Mouse (Mus musculus): ENCODE measurements around the gene Kazald1. TPM values are rescaled to one million over a fixed set of nuclear protein-coding genes. Genes with fewer than 3 reads are reported as not detected.
"Not testable (repeated sequence)": the region's sequence is repeated elsewhere in the genome, so short reads cannot be mapped to it uniquely, and the experiment has no call there.

The Kazald1 gene
- polyA plus RNA-seq, 1 experiment from 2014 or later, result 2.7 TPM

GRCm38 (mm10) chr19:45030746-45031693 is 44.0 kb upstream of the Kazald1 start:
- ATAC-seq (replicated peaks; ENCODE audit: insufficient number of reproducible peaks, low FRiP score, low TSS enrichment), result no peak
- Histone ChIP-seq H3K36me3 (ENCODE audit: control insufficient read depth, insufficient read depth, low read length) (peaks cover under 1% of the 10 kb centered on the region), H3K4me2 (peak overlapping the region; percentile 58), H3K27ac (ENCODE audit: low read depth, low read length) (no peak overlapping the region), H3K9me3 (replicated peaks; ENCODE audit: control insufficient read depth, low read length) (no peaks in the 10 kb centered on the region), H3K4me3 (ENCODE audit: low read depth, low read length) (0 out of 2 replicates have a peak overlapping the region, but pooled peaks have one; percentile 11), H3K4me1 (ENCODE audit: control insufficient read depth, insufficient read depth, low read length) (peaks cover 15% of the 10 kb centered on the region), H3K9ac (ENCODE audit: low read depth, low read length) (peak overlapping the region; percentile 59), H3K27me3 (ENCODE audit: control insufficient read depth, insufficient read depth, low read length) (peaks cover 2% of the 10 kb centered on the region; the same call in 1 of the 2 replicates)
- 40% methylated on average over 20 of the region's 20 CpGs for WGBS (ENCODE audit: insufficient replicate concordance)

GRCm38 (mm10) chr19:45031780-45032179 is 43.3 kb upstream of the Kazald1 start:
- Histone ChIP-seq H3K36me3 (ENCODE audit: control insufficient read depth, insufficient read depth, low read length) (no peaks in the 10 kb centered on the region; the same call in 1 of the 2 replicates), H3K27me3 (ENCODE audit: control insufficient read depth, insufficient read depth, low read length) (peaks cover 6% of the 10 kb centered on the region; the same call in 1 of the 2 replicates), H3K9me3 (replicated peaks; ENCODE audit: control insufficient read depth, low read length) (no peaks in the 10 kb centered on the region), H3K9ac (ENCODE audit: low read depth, low read length) (no peak overlapping the region), H3K4me3 (ENCODE audit: low read depth, low read length) (no peak overlapping the region), H3K4me2 (no peak overlapping the region), H3K4me1 (ENCODE audit: control insufficient read depth, insufficient read depth, low read length) (peaks cover 15% of the 10 kb centered on the region), H3K27ac (ENCODE audit: low read depth, low read length) (no peak overlapping the region)
- ATAC-seq (replicated peaks; ENCODE audit: insufficient number of reproducible peaks, low FRiP score, low TSS enrichment), result no peak
- 17% methylated on average over 4 of the region's 4 CpGs for WGBS (ENCODE audit: insufficient replicate concordance)

DNA sequence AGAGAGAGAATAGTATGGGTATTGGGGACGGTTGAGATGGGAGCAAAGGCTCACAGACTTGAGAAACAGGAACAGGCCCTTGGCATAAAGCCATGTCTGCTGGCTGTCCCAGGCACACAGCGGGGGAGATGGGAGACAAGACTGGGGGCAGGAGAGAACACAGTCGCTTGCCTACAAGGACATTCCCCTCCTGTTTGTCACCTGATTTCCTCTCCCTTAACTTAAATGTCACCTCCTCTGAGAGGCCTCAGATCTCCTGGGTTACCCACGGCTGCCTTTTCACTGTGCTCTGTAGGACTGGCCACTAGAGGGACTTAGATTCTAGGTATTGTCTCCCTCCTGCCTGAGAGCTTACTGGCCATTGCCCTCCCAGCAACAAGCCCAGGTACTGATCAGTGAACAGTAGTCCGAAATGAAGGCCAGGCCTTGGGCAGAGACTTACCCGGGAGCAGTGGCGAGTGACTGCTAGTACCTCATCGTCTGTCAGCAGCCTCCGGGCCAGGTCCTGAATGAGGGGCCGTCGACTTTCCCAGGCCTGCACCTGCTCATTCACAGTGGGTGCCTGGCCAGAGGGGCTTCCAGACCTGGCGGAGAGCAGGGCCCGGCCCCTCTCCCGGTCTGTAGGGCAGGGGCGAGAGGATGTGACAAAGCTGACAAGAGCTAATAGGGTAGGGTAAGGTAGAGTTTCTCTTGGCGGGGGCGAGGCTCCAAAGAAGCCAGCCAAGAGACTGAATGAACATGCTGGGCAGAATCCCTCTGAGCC is 42.3 kb upstream of the Kazald1 start:
- 50% methylated on average over 17 of the region's 17 CpGs for WGBS (ENCODE audit: insufficient replicate concordance)
- Histone ChIP-seq H3K36me3 (ENCODE audit: control insufficient read depth, insufficient read depth, low read length) (no peaks in the 10 kb centered on the region; the same call in 1 of the 2 replicates), H3K4me1 (ENCODE audit: control insufficient read depth, insufficient read depth, low read length) (peaks cover 15% of the 10 kb centered on the region), H3K4me2 (no peak overlapping the region), H3K9ac (ENCODE audit: low read depth, low read length) (no peak overlapping the region), H3K4me3 (ENCODE audit: low read depth, low read length) (no peak overlapping the region), H3K27me3 (ENCODE audit: control insufficient read depth, insufficient read depth, low read length) (peaks cover 8% of the 10 kb centered on the region; the same call in 1 of the 2 replicates), H3K9me3 (replicated peaks; ENCODE audit: control insufficient read depth, low read length) (no peaks in the 10 kb centered on the region), H3K27ac (ENCODE audit: low read depth, low read length) (no peak overlapping the region)
- ATAC-seq (replicated peaks; ENCODE audit: insufficient number of reproducible peaks, low FRiP score, low TSS enrichment), result no peak

DNA sequence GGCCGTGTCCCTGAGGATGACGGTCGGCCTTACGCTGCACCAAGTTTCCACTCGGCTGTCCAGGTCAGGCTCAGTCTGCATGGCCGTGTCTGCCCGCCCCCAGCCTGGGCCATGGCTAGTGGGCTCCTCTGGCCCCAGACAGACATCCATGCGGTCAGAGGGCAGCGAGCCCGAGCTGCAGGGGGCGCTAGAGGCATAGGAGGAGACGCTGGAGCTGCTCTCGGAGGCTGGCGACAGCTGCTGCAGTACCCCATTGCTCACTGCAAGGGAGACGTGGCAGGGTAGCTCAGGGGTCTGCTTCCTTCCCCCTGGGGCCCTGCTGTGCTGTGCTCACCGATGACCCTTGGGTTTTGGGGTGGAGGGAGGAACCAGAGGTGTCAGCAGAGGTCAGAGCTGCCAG is 38.2 kb upstream of the Kazald1 start:
- peaks cover 35% of the 10 kb centered on the region for H3K27me3 ChIP-seq (ENCODE audit: control insufficient read depth, insufficient read depth, low read length)
- H3K4me1 ChIP-seq (ENCODE audit: control insufficient read depth, insufficient read depth, low read length), result peaks cover 6% of the 10 kb centered on the region
- H3K9ac ChIP-seq (ENCODE audit: low read depth, low read length), result no peak overlapping the region
- no peaks in the 10 kb centered on the region for H3K36me3 ChIP-seq (ENCODE audit: control insufficient read depth, insufficient read depth, low read length)
- no peaks in the 10 kb centered on the region for H3K9me3 ChIP-seq (replicated peaks; ENCODE audit: control insufficient read depth, low read length)
- WGBS (ENCODE audit: insufficient replicate concordance), result 31% methylated on average over 16 of the region's 16 CpGs
- H3K4me2 ChIP-seq, result no peak overlapping the region
- 0 out of 2 replicates have a peak, but pooled peaks have one; percentile 8 for ATAC-seq (replicated peaks; ENCODE audit: insufficient number of reproducible peaks, low FRiP score, low TSS enrichment)
- no peak overlapping the region for H3K4me3 ChIP-seq (ENCODE audit: low read depth, low read length)
- H3K27ac ChIP-seq (ENCODE audit: low read depth, low read length), result no peak overlapping the region

DNA sequence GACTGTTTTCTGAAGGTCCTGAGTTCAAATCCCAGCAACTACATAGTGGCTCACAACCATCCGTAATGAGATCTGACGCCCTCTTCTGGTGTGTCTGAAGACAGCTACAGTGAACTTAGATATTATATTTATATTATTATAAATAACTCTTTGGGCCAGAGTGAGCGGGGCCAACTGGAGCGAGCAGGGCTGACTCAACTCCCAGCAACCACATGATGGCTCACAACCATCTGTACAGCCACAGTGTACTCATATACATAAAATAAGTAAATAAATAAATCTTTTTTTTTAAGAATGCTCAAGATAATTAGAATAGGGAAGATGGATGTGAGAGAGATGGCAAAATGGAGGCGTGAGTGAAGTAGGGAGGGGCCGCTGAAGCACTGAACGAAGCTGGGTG is 36.8 kb upstream of the Kazald1 start:
- not testable (repeated sequence) for ATAC-seq (replicated peaks; ENCODE audit: insufficient number of reproducible peaks, low FRiP score, low TSS enrichment)

GRCm38 (mm10) chr19:45040214-45040613 is 34.8 kb upstream of the Kazald1 start:
- Histone ChIP-seq H3K9me3 (replicated peaks; ENCODE audit: control insufficient read depth, low read length) (no peaks in the 10 kb centered on the region), H3K4me2 (no peak overlapping the region), H3K4me3 (ENCODE audit: low read depth, low read length) (no peak overlapping the region), H3K4me1 (ENCODE audit: control insufficient read depth, insufficient read depth, low read length) (no peaks in the 10 kb centered on the region), H3K9ac (ENCODE audit: low read depth, low read length) (no peak overlapping the region), H3K36me3 (ENCODE audit: control insufficient read depth, insufficient read depth, low read length) (no peaks in the 10 kb centered on the region), H3K27me3 (ENCODE audit: control insufficient read depth, insufficient read depth, low read length) (peaks cover 57% of the 10 kb centered on the region), H3K27ac (ENCODE audit: low read depth, low read length) (no peak overlapping the region)
- ATAC-seq (replicated peaks; ENCODE audit: insufficient number of reproducible peaks, low FRiP score, low TSS enrichment), result no peak
- WGBS (ENCODE audit: insufficient replicate concordance), result 39% methylated on average over 13 of the region's 13 CpGs

More for the DNA sequence above, 36.8 kb upstream of the Kazald1 start:
- H3K4me2 ChIP-seq; H3K4me1 ChIP-seq (ENCODE audit: control insufficient read depth, insufficient read depth, low read length); H3K9ac ChIP-seq (ENCODE audit: low read depth, low read length); H3K4me3 ChIP-seq (ENCODE audit: low read depth, low read length); H3K27ac ChIP-seq (ENCODE audit: low read depth, low read length); H3K36me3 ChIP-seq (ENCODE audit: control insufficient read depth, insufficient read depth, low read length); H3K9me3 ChIP-seq (replicated peaks; ENCODE audit: control insufficient read depth, low read length): not testable (repeated sequence)
- WGBS (ENCODE audit: insufficient replicate concordance), result 86% methylated on average over 7 of the region's 7 CpGs
- peaks cover 39% of the 10 kb centered on the region for H3K27me3 ChIP-seq (ENCODE audit: control insufficient read depth, insufficient read depth, low read length)

- Histone ChIP-seq H3K9ac (ENCODE audit: low read depth, low read length) (no peak overlapping the region), H3K36me3 (ENCODE audit: control insufficient read depth, insufficient read depth, low read length) (no peaks in the 10 kb centered on the region), H3K4me2 (no peak overlapping the region), H3K4me1 (ENCODE audit: control insufficient read depth, insufficient read depth, low read length) (peaks cover 14% of the 10 kb centered on the region), H3K4me3 (ENCODE audit: low read depth, low read length) (no peak overlapping the region), H3K27me3 (ENCODE audit: control insufficient read depth, insufficient read depth, low read length) (peaks cover 57% of the 10 kb centered on the region), H3K27ac (ENCODE audit: low read depth, low read length) (no peak overlapping the region), H3K9me3 (replicated peaks; ENCODE audit: control insufficient read depth, low read length) (no peaks in the 10 kb centered on the region)
- WGBS (ENCODE audit: insufficient replicate concordance), result 55% methylated on average over 11 of the region's 11 CpGs
- no peak for ATAC-seq (replicated peaks; ENCODE audit: insufficient number of reproducible peaks, low FRiP score, low TSS enrichment)
These were observed 30.6 kb upstream of the Kazald1 start for GRCm38 (mm10) chr19:45044389-45044927.

DNA sequence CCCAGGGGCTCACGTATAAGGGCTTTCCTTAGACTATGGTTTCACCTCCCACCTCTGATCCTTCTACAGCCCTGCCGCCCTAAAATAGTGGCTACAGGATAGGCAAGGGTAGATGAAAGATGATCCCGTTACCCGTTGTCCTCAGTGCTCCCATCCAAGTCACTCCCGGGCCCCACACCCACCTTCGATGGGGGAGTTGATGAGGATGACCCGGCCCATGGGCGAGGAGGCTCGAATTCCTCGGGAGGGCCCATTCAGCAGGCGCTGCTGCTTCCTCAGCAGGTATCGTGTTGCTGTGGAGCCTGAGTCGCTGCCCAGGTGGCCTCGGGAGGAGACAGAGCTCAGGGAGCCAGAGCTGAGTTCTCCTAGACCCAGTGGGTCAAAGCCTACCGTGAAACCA is 29.8 kb upstream of the Kazald1 start:
- WGBS (ENCODE audit: insufficient replicate concordance), result 37% methylated on average over 15 of the region's 15 CpGs
- no peak overlapping the region for H3K27ac ChIP-seq (ENCODE audit: low read depth, low read length)
- H3K27me3 ChIP-seq (ENCODE audit: control insufficient read depth, insufficient read depth, low read length), result peaks cover 49% of the 10 kb centered on the region
- peaks cover 14% of the 10 kb centered on the region for H3K4me1 ChIP-seq (ENCODE audit: control insufficient read depth, insufficient read depth, low read length)
- ATAC-seq (replicated peaks; ENCODE audit: insufficient number of reproducible peaks, low FRiP score, low TSS enrichment), result no peak
- H3K4me3 ChIP-seq (ENCODE audit: low read depth, low read length), result no peak overlapping the region
- no peaks in the 10 kb centered on the region for H3K9me3 ChIP-seq (replicated peaks; ENCODE audit: control insufficient read depth, low read length)
- H3K9ac ChIP-seq (ENCODE audit: low read depth, low read length), result no peak overlapping the region
- no peaks in the 10 kb centered on the region for H3K36me3 ChIP-seq (ENCODE audit: control insufficient read depth, insufficient read depth, low read length)
- no peak overlapping the region for H3K4me2 ChIP-seq

All from heart, embryonic 11.5 days (tissue).